Mouse (Mus musculus) E14TG2a.4 (cell line): ENCODE data around the gene Igf1r.

Source experiments
- CTCF ChIP-seq: conservative IDR thresholded peaks from 2 replicates; pipeline ENCODE4 v1.5.1; 2014; ENCODE audit warnings: low read length
- NANOG ChIP-seq: IDR thresholded peaks from 2 replicates; pipeline ENCODE4 v1.6.1; 2014; ENCODE audit warnings: borderline replicate concordance, low read length, mixed read lengths

DNA sequence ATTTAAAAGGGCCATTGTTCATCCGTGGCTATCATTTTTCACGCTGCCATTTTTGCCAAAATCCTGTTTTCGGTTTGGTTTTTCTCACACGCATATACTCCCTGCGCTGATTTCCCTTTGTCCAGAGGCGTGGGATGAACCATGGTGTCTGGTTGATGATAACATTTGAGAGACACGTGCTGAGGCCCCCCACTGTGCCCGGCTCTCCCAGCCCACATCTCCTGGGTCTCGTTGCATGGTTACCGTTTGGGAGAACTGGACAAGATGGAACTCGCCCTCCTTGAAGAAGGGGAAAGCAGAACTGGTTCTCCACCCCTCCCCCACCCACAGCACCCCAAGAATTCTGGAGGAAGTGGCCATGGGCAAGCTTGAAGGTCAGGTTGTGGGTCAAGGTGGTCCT lies 274.4 kb downstream of the Igf1r start:
- TF ChIP-seq CTCF (no peak), NANOG (no peak)
